Mouse (Mus musculus) cortical plate, adult 2 months (tissue): ENCODE measurements around the gene Car10.

ENCODE experiments used
- CTCF ChIP-seq: fragments of 200-500 bp; IDR thresholded peaks from 2 replicates; pipeline ENCODE4 v1.5.1; 2011; ENCODE audit warnings: mild to moderate bottlenecking, control low read depth, low read length; ENCODE audit not compliant: insufficient read depth; ENCODE audit errors: extremely low read depth
- POLR2A ChIP-seq: fragments of 200-500 bp; IDR thresholded peaks from 2 replicates; pipeline ENCODE4 v1.6.1; 2011; ENCODE audit warnings: mild to moderate bottlenecking, low read length, control low read depth; ENCODE audit not compliant: insufficient read depth; ENCODE audit errors: extremely low read depth

- TF ChIP-seq POLR2A (no peak), CTCF (peak; percentile 36; the same call in 1 of the 2 replicates)
Measured at GRCm38 (mm10) chr11:93095588-93095987, 2.2 kb upstream of the Car10 start.
